Mouse (Mus musculus) cerebellum, adult 2 months (tissue): ENCODE measurements around the gene Heatr5a.

ENCODE experiments used
- CTCF ChIP-seq: fragments of 200-500 bp; IDR thresholded peaks from 2 replicates; pipeline ENCODE4 v1.5.1; 2011; ENCODE audit warnings: low read depth, mild to moderate bottlenecking, control low read depth, low read length, moderate library complexity, borderline replicate concordance; ENCODE audit not compliant: insufficient read depth
- POLR2A ChIP-seq: fragments of 200-500 bp; IDR thresholded peaks from 2 replicates; pipeline ENCODE4 v1.6.1; 2011; ENCODE audit warnings: low read length, control low read depth, borderline replicate concordance; ENCODE audit not compliant: insufficient read depth

GRCm38 (mm10) chr12:51858134-51859028, 112.7 kb downstream of the Heatr5a start:
- no peak for TF ChIP-seq POLR2A
- TF ChIP-seq CTCF, result no peak
